Mouse (Mus musculus) ES-Bruce4 (cell line): Measurements from ENCODE around the gene 1700042G07Rik. TPM values are rescaled to one million over a fixed set of nuclear protein-coding genes. Genes with fewer than 3 reads are reported as not detected.

ENCODE experiments used
- H3K27ac ChIP-seq: 2 replicates; pipeline ENCODE4 v1.5.1; 2012; ENCODE audit warnings: low read length, inconsistent platforms; ENCODE audit not compliant: insufficient read depth
- H3K27me3 ChIP-seq: 2 replicates; pipeline ENCODE4 v1.6.1; 2012; ENCODE audit warnings: mild to moderate bottlenecking, low read length, inconsistent platforms; ENCODE audit not compliant: control insufficient read depth, poor library complexity, insufficient read depth, severe bottlenecking
- H3K36me3 ChIP-seq: 2 replicates; pipeline ENCODE4 v1.6.1; 2012; ENCODE audit warnings: inconsistent platforms, mild to moderate bottlenecking, low read length, moderate library complexity; ENCODE audit not compliant: control insufficient read depth, poor library complexity, insufficient read depth, severe bottlenecking
- H3K4me1 ChIP-seq: one replicate; pipeline ENCODE4 v1.8.1; 2011; ENCODE audit warnings: low read length; ENCODE audit not compliant: control insufficient read depth, insufficient read depth
- H3K4me3 ChIP-seq: 2 replicates; pipeline ENCODE4 v1.5.1; 2011; ENCODE audit warnings: low read depth, mild to moderate bottlenecking, low read length
- H3K9ac ChIP-seq: 2 replicates; pipeline ENCODE4 v1.6.1; 2012; ENCODE audit warnings: low read depth, mild to moderate bottlenecking, inconsistent platforms; ENCODE audit not compliant: poor library complexity, severe bottlenecking
- H3K9me3 ChIP-seq: replicated peaks from 2 replicates; pipeline ENCODE4 v1.6.1; 2012; ENCODE audit warnings: mild to moderate bottlenecking, low read length, inconsistent platforms; ENCODE audit not compliant: control insufficient read depth, poor library complexity, insufficient read depth, severe bottlenecking
- CTCF ChIP-seq: IDR thresholded peaks from one replicate; pipeline ENCODE4 v1.8.1; 2011; ENCODE audit warnings: low read depth, low read length
- EP300 ChIP-seq: IDR thresholded peaks from 2 replicates; pipeline ENCODE4 v1.6.1; 2011; ENCODE audit warnings: low read depth, low read length; ENCODE audit not compliant: insufficient read depth
- POLR2A ChIP-seq: IDR thresholded peaks from one replicate; pipeline ENCODE4 v1.8.1; 2011; ENCODE audit warnings: low read length; ENCODE audit not compliant: insufficient read depth
- polyA plus RNA-seq: library from polyadenylated mRNA; stranded (reverse); fragments of >200 nt; gene quantifications from 2 replicates; pipeline ENCODE4 v1.2.4, GENCODE M21; 2011; ENCODE audit warnings: low read depth; ENCODE audit not compliant: missing spikeins, insufficient read depth, insufficient read length

Gene 1700042G07Rik
- polyA plus RNA-seq, 1 experiment = not detected

DNA sequence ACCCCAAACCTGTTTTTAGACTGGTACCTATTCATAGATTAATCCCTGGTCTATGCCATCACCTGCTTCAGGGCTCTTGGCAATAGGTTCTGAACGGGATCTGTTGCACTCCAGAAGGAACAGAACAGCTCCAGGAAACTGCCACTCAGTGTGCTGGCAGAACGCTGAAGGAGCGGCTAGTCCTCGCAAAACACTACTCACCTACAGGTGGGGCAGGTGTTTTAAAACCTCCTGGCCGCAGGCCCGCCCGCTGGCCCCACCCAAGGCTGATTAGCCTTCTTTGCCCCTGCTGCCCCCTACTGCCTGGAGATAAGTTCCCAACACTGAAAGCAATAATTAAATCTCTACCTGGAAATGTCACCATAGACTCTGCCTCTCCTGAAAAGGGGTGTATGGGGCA, 5.8 kb upstream of the 1700042G07Rik start, which contains the start of gene Tspan1:
Gene Tspan1 (minus strand): TSS at position 198 of the 400 bp plus-strand sequence.
- TF ChIP-seq POLR2A (no peak), CTCF (peak; percentile 53)
- Histone ChIP-seq H3K4me3 (no peak within 1 kb of the TSS), H3K9me3 (no peaks in the 10 kb centered on the region), H3K27ac (no peak within 1 kb of the TSS), H3K27me3 (no peaks in the 10 kb centered on the region), H3K9ac (no peak within 1 kb of the TSS), H3K4me1 (peaks cover 5% of the 10 kb centered on the region), H3K36me3 (no peaks in the 10 kb centered on the region)

GRCm38 (mm10) chr4:116168617-116169352, 4.4 kb upstream of the 1700042G07Rik start:
- H3K4me1 ChIP-seq = peaks cover 5% of the 10 kb centered on the region
- H3K9ac ChIP-seq = no peak overlapping the region
- no peaks in the 10 kb centered on the region for H3K27me3 ChIP-seq
- peak; percentile 40 for TF ChIP-seq CTCF
- no peak for TF ChIP-seq POLR2A
- TF ChIP-seq EP300 = no peak
- no peak overlapping the region for H3K27ac ChIP-seq
- H3K9me3 ChIP-seq = no peaks in the 10 kb centered on the region
- H3K36me3 ChIP-seq = no peaks in the 10 kb centered on the region
- H3K4me3 ChIP-seq = no peak overlapping the region

DNA sequence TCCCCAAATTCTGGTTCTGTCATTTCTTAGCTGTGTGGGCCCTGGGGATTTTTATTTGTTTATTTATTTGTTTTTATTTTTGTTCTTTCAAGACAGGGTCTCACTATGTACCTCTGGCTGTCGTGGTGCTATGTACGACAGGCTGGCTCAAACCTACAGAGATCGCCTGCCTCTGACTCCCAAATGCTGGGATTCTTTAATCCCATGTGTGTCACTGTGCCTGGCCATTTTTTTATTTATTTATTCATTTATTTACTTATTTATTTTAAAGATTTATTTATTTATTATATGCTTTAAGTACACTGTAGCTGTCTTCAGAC, 3.9 kb upstream of the 1700042G07Rik start:
- Histone ChIP-seq H3K27me3 (no peaks in the 10 kb centered on the region), H3K27ac (no peak overlapping the region), H3K4me3 (no peak overlapping the region), H3K9ac (no peak overlapping the region), H3K36me3 (no peaks in the 10 kb centered on the region), H3K4me1 (peaks cover 4% of the 10 kb centered on the region), H3K9me3 (no peaks in the 10 kb centered on the region)
- TF ChIP-seq EP300 (no peak), CTCF (no peak), POLR2A (no peak)

- Histone ChIP-seq H3K4me1 (peaks cover 2% of the 10 kb centered on the region), H3K9ac (no peak overlapping the region), H3K9me3 (no peaks in the 10 kb centered on the region), H3K4me3 (no peak overlapping the region), H3K27me3 (no peaks in the 10 kb centered on the region), H3K27ac (no peak overlapping the region), H3K36me3 (no peaks in the 10 kb centered on the region)
- TF ChIP-seq POLR2A = no peak
- TF ChIP-seq CTCF = no peak
- no peak for TF ChIP-seq EP300
These were observed 580 bp downstream of the 1700042G07Rik start for GRCm38 (mm10) chr4:116173752-116174151.

- TF ChIP-seq CTCF (no peak), POLR2A (no peak), EP300 (no peak)
- Histone ChIP-seq H3K36me3 (no peaks in the 10 kb centered on the region), H3K4me1 (peaks cover 2% of the 10 kb centered on the region), H3K27me3 (no peaks in the 10 kb centered on the region), H3K9me3 (no peaks in the 10 kb centered on the region), H3K4me3 (no peak overlapping the region), H3K27ac (no peak overlapping the region), H3K9ac (no peak overlapping the region)
These were observed 1.4 kb downstream of the 1700042G07Rik start for GRCm38 (mm10) chr4:116174466-116175116.

DNA sequence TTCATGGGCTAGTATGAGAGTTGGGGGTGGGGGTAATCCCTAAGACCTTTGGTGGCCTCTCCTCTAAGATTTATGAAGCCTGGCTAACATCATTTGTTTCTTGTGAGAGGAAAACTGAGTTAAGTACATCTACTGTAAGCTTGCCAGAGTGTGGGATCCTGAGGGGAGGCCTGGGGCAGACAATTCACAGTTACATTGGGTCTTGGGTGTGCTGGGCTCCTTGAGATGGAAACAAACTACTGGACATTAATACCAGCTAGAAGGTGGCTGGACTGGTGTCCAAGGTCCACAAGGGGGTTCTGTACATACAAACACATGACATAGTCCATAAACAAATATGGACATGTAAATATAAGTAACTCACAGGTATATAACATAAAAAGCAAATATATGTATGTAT, 2.0 kb downstream of the 1700042G07Rik start:
- H3K4me3 ChIP-seq = no peak overlapping the region
- no peaks in the 10 kb centered on the region for H3K9me3 ChIP-seq
- peaks cover 2% of the 10 kb centered on the region for H3K4me1 ChIP-seq
- no peak for TF ChIP-seq POLR2A
- TF ChIP-seq EP300 = no peak
- no peak for TF ChIP-seq CTCF
- no peaks in the 10 kb centered on the region for H3K36me3 ChIP-seq
- no peaks in the 10 kb centered on the region for H3K27me3 ChIP-seq
- no peak overlapping the region for H3K27ac ChIP-seq
- H3K9ac ChIP-seq = no peak overlapping the region
